Mouse (Mus musculus) regulatory T cell (primary cell): ENCODE data around the gene Agtpbp1.

Experiments used
- in situ Hi-C: fragments of 300-600 bp; cut with MboI, MseI; formaldehyde crosslinking; loops from one replicate; pipeline ENCODE4 v1.15.1; 2025; ENCODE audit warnings: high pct_unique_total_duplicates

The Agtpbp1 gene

GRCm38 (mm10) chr13:59580954-59581353 lies 4.1 kb downstream of the Agtpbp1 start:
- in situ Hi-C loops, result no loop called here

DNA sequence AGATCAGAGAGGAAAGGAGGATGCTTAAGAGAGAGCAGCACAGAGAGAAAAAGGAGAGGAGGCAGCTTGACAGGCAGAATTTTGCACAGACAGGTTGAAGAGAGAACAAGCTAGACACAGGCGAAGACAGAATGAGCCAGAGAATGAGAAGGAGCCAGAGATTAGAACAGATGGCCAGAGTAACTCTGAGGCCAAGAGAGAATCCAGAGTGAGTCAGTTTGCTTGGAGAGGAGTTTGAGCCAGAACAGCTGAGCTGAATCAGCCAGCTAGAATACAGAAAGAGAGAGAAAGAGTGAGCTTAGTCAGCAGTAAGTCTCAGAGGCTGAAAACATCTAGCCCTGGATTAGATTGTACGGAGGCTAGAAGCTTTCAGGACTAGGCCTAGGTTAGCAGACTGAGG lies 12.5 kb downstream of the Agtpbp1 start:
- in situ Hi-C loops, result no loop called here

DNA sequence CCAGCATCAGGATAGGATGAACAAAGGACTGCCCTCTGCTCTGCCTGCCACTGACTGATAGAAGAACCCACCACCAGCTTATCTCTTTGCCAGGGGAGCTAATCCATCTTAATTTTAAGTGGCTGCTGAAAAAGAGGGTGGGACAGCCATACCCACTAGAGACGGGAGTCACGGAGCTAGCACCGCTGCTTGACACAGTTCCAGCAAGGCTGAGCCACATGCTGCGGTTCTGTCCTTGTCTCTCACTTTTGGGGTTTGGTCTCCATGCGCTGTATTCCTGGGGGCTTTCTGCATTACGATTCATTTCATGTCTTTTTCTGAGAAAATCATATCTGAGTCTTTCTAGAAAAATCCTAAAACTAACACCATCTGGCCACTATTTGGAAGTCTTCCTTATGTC lies 13.9 kb downstream of the Agtpbp1 start:
- in situ Hi-C loops, result no loop called here

- in situ Hi-C loops, result no loop called here
Measured at GRCm38 (mm10) chr13:59565945-59566520, 19.0 kb downstream of the Agtpbp1 start.

GRCm38 (mm10) chr13:59564923-59565322 lies 20.1 kb downstream of the Agtpbp1 start:
- in situ Hi-C loops, result no loop called here

DNA sequence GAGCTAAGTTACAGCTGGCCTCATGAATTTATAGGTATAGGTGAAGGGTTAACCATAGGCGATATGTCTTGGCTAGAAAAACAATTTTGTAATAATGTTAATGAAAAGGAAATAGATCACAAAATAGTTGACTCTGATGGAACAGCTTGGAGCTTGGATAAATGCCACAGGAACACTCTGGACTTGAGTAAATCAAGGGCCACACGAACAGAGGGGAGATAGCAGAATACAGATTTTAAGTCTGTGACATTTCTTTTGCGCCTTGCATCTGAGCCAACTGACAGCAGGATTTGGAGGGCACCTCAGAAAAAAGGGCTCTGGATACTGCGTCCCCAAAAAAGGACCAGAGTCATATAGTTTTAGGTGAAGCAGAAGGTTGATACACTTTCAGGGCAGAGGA lies 20.5 kb downstream of the Agtpbp1 start:
- in situ Hi-C loops, result no loop called here

DNA sequence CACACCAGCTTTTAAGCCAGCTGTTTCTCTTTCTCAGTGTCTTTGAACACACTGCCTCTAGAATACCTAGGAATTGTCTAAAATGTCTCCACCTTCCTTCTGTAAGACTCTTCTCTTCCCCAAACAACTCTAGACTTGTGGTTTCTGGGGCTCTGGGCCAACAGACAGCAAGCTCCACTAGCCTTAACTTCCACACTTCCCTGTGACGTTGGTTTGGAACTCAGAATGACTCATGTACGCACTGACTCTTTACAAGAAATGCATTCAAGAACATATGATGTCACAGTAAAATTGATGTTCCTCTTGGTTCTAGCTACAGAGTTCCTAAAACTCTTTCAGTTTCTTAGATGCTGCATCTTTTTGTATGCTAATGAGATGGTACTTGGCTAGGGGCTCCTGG lies 22.6 kb downstream of the Agtpbp1 start:
- in situ Hi-C loops, result no loop called here

GRCm38 (mm10) chr13:59558776-59559175 lies 26.3 kb downstream of the Agtpbp1 start:
- in situ Hi-C loops, result no loop called here

DNA sequence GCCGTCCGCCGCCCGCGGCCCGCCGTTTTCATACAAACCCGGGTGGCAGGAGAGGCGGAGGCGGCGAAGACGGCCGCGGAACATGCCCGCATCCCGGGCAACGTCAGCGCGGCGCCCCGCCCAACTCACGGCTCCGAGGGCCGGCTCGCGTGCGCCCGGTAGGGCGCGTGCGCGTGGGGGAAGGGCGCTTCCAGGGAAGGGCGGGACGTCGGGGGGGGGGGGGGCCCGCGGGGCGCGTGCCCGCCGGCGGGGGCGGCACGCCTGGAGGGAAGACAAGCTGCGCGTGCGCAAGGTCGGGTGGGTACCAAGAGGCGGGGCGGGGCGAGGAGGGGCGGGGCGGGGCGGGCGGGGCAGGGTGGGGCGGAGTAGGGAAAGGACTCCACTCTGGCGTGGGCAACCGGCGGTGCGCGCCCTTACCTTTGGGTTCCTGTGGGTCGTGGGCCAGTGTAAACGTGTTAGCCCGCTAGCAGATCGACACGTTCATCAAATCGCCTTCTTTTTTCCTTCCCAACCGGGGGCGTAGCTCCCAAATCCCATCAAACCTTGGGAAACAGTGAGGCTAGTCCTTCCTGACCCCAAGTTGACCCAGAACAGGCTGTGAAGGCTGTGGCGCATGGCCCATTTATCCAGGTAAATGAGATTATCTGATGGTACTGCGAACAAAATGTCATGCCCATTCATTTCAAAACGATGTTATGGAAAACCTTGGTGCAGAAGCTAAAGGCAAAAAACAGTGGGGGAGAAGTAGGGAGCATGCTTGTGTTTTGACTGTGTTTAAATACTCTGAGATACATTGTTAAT lies 27.6 kb downstream of the Agtpbp1 start:
- in situ Hi-C loops, result no loop called here

DNA sequence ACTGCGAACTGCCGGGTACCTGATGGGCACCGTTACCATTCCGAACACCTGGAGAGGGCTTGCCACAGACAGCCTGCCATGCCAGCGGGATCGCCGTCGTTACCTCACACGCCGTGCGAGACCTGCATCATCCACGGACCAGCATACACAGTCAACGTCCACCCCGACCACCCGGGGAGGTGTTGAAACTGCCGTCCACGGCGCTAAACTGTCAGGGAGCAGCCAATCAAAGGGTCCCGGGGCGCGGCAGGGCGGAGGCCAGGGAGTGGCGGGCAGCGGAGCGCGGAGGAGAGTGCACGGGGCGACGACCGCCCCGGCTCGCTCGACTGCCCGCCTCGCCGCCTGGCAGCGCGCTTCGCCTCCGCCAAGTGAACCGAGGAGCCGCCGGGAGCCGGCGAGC lies 28.4 kb downstream of the Agtpbp1 start:
- in situ Hi-C loops, result no loop called here

DNA sequence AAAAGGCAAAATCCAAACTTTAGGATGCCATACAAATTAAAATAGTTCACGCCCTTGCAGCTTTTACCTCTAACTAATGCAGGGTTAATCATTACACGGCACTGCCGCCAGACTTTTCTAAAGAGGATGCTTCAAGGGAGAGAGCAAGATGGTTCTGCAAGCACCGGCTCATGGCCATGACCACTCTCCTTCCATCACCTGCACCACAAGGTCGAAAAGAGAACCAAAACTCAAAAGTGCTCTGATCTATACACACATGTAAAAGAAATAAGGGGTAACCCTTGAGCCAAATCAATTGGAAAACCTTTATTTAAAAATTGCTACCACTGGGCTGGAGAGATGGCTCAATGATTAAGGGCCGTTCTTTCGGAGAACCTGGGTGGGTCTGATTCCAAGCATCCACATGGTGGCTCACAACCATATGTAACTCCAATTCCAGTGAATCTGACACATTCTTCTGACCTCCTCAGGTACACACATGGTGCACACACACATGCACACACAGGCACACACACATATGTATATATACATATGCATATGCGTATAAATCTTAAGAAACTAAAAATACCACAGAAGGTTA lies 29.3 kb downstream of the Agtpbp1 start:
- in situ Hi-C loops, result no loop called here

- in situ Hi-C loops, result no loop called here
Measured at GRCm38 (mm10) chr13:59554772-59555505, 30.1 kb downstream of the Agtpbp1 start.

DNA sequence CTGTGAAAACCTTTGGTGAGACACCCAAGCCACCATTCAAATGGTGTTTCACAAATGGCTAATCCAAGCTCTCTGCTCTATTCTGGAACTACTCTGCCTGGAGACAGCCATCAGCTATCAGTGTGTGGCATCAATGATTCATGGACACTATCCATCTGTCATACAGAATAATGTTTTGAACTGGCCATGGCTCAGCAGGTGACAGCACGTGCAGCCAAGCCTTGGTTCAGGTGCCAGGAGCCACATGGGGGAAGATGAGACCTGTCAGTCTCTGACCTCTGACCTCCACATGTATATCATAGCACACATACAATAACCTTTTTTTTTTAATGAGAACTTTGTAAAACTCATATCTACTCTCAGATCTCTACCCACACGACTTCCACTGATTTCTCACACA lies 32.3 kb downstream of the Agtpbp1 start:
- in situ Hi-C loops, result no loop called here

DNA sequence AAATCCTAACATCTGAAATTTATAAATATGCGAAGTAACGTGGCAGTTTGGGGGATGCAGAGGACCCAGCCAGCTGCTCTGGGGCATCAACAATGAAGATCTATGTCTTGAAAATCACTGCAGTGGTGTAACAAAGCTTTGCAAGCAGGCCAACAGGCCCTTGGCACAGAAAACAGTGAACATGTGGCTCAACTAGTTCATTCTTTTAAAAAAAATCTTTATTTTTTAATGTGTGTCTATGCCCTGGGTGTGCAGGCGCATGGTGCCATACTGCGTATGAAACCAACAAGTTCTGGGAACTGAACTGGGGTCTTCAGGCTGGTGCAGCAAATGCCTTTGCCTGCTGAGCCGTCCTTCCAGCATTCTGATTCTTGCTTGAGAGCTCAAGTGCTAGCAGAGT lies 32.7 kb downstream of the Agtpbp1 start:
- in situ Hi-C loops, result no loop called here

GRCm38 (mm10) chr13:59549318-59549798 lies 35.7 kb downstream of the Agtpbp1 start:
- in situ Hi-C loops, result no loop called here

GRCm38 (mm10) chr13:59547716-59548115 lies 37.3 kb downstream of the Agtpbp1 start:
- in situ Hi-C loops, result no loop called here

- in situ Hi-C loops, result no loop called here
Measured at GRCm38 (mm10) chr13:59547091-59547490, 37.9 kb downstream of the Agtpbp1 start.

- in situ Hi-C loops, result no loop called here
Measured at GRCm38 (mm10) chr13:59542411-59542810, 42.6 kb downstream of the Agtpbp1 start.

DNA sequence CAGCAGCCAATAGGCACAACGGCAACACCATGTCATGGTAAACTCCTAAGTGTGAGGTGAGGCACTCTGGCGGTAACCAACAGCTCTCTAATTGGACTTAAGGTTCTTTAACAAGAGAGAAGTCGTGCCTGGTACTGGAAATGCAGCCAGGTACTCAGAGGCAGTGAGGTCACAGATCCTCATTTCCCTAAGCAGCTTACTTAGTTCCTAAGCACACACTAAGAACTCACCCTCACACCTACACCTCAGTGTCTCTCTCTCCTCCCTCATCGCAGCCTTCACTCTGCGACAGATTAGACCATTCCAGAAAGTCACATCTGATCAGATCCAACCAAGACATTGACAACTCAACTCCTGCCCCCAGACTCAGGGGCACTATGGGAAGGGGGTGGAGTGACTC lies 45.0 kb downstream of the Agtpbp1 start:
- in situ Hi-C loops, result no loop called here

- in situ Hi-C loops, result no loop called here
Measured at GRCm38 (mm10) chr13:59538661-59539060, 46.4 kb downstream of the Agtpbp1 start.

GRCm38 (mm10) chr13:59536631-59537030 lies 48.4 kb downstream of the Agtpbp1 start:
- in situ Hi-C loops, result no loop called here

DNA sequence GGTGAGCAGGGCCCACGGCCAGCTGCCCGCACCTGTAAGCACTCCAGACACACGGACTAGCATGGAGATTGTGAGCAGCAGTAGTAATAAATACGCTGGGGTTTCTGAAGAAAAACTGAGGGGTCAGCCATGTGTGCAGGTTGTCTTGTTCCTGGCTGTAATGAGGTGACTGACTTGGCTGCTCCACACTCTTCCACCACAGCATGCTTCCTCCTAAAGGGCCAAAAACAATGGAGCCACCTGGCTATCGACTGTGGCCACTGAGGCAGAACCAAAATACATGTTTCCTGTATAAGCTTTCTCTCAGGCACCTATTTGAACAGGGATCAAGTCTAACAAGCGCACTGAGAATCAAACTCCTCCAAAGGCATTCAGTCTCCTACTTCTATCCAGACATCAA lies 49.3 kb downstream of the Agtpbp1 start:
- in situ Hi-C loops, result no loop called here
